Mouse (Mus musculus): ENCODE results near the gene Srsf3. TPM values are rescaled to one million over a fixed set of nuclear protein-coding genes. Genes with fewer than 3 reads are reported as not detected.
"Not testable (repeated sequence)": the region's sequence is repeated elsewhere in the genome, so short reads cannot be mapped to it uniquely, and the experiment has no call there.

Gene Srsf3
- 100 to 1,000 TPM; 124 to 130 TPM for total RNA-seq (2021)
- long read RNA-seq, experiment 1, full-length matches to known transcripts = 142 of 161 reads
- long read RNA-seq, experiment 1, partial matches to known transcripts = 2 of 161 reads
- long read RNA-seq, experiment 1, other reads (novel, unspliced or antisense) = 17 of 161 reads
- long read RNA-seq, experiment 2, transcript Srsf3-202 (6 exons, 2,618 nt) = major isoform, 114 of 127 reads
- long read RNA-seq, experiment 2, partial matches to known transcripts = 2 of 127 reads
- long read RNA-seq, experiment 2, other reads (novel, unspliced or antisense) = 9 of 127 reads

DNA sequence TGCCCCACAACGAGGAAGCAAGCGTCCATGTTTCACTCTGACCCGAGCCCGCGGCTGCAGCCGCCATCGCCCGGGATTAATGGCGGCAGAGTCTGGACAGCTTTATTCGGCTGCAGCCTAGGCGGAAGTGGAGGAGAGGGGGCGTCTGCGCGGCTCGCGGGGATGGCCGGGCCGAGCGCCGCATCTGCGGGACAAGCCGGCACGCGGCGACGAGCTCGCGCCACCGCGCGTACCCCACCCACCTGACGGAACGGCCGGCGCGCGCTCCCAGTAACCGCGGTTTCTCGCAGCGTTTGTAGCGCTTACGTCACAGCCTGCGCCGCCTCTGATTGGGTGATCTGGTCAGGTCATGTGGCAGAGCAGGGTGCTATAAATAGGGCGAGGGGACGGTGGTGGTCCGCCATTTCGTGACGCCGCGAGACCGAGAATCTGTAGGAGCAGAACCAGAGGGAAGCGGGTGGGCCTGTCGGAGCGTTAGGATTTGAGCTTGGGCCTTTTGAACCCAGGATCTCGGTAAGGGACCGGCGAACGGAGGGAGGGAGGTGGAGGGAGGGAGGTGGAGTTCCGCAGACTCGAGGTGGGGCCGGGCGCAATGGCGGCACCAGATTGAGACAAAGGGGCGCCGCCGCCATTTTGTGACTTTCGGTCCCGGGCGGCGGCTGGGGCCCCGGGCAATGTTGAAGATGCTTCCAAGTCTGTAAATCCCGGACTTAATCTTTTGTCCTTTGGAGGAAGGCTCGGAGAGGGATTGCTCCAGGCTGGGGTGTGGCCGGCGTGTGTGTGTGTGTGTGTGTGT lies at the start of gene Srsf3:
Gene Srsf3 (plus strand): TSS at position 355 of the 796 bp plus-strand sequence.
- peak; percentile 99 for DNase-seq (ENCODE audit: low spot score in 2 of 2)

- DNase-seq (ENCODE audit: low spot score in 2 of 2) = no peak
These were observed 47.6 kb upstream of the Srsf3 start for GRCm38 (mm10) chr17:28984724-28985420.

DNA sequence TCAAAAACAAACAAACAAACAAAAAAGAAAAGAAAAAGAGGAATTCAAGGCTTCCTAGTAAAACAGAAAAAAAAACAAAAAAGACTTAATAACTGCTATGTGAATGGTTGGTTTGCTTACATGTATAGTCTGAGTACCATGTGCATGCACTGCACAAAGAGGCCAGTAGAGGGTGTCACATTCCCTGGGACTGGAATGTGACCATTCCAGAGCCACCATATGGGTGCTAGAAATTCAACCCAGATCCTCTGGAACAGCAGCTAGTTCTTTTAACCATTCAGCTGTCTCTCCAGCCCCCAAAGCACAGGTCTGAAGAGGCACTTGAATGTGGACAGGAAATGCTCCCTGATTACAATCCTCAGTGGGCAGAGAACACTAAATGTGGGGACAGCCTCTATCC lies 45.6 kb upstream of the Srsf3 start:
- DNase-seq (ENCODE audit: low spot score in 2 of 2) = no peak

- DNase-seq (ENCODE audit: low spot score in 2 of 2) = peak; percentile 30 to 31
These were observed 44.7 kb upstream of the Srsf3 start for GRCm38 (mm10) chr17:28987713-28988112.

DNA sequence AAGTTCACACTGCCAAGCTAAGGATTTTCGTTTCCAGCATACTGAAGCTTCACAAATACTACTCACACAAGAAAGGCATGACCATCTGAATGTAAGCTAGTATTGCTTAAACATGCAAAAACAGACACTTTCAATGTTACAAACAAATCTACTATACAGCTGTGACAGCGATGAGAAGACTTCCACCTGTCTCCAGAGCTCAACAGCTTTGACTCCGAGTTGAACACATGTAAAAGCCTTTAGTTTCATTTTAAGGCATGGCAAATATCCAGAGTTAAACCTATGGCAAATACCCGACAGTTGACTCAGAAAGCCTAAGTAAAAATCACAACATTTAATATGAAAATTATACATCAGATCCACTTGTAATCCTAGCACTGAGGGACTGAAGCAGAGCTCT lies 44.1 kb upstream of the Srsf3 start:
- DNase-seq (ENCODE audit: low spot score in 2 of 2) = no peak

GRCm38 (mm10) chr17:28988996-28989395 lies 43.4 kb upstream of the Srsf3 start:
- no peak for DNase-seq (ENCODE audit: low spot score in 2 of 2)

GRCm38 (mm10) chr17:28990060-28990459 lies 42.4 kb upstream of the Srsf3 start:
- DNase-seq (ENCODE audit: low spot score in 2 of 2) = no peak

DNA sequence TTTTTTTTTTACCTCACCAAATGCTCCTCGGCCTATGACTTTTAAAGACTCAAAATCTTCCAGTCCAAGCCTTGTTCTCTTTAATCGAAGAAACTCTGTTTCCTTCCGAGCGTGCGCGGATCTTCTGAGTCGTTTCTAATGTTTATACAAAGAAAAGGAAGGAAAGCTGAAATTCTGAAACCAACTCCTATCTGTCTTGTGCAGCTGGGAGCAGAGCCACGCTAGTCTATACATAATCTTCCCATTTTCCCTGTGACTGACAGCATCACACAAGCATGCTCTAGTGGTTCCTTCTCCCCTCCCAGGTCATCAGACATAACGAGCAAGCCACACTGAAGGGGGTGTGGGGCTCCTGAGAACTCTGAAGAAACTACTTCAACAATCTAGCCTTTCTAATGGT lies 41.1 kb upstream of the Srsf3 start:
- DNase-seq (ENCODE audit: low spot score in 2 of 2) = no peak

- peak; percentile 22 to 25 for DNase-seq (ENCODE audit: low spot score in 2 of 2)
These were observed 40.3 kb upstream of the Srsf3 start for GRCm38 (mm10) chr17:28992105-28992504.

GRCm38 (mm10) chr17:28993004-28993403 lies 39.4 kb upstream of the Srsf3 start:
- DNase-seq (ENCODE audit: low spot score in 2 of 2) = not testable (repeated sequence)

DNA sequence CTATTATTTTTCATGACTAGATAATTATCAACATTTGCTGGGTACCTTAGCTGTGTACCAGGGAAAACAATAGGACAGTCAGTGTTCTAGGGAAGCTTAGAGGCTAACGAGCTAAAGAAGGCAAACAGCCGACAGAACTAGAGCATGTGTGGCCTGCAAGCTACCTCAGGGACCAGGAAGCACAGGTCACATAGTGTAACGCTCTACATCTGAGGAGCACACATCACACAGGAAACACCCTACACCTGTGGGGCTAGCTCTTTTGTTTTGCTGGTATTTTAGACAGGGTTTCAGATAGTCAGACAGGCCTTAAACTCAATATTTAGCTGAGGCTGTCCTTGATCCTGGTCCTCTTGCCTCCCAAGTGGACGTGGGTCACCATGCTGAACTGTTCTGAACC lies 37.8 kb upstream of the Srsf3 start:
- DNase-seq (ENCODE audit: low spot score in 2 of 2) = no peak

DNA sequence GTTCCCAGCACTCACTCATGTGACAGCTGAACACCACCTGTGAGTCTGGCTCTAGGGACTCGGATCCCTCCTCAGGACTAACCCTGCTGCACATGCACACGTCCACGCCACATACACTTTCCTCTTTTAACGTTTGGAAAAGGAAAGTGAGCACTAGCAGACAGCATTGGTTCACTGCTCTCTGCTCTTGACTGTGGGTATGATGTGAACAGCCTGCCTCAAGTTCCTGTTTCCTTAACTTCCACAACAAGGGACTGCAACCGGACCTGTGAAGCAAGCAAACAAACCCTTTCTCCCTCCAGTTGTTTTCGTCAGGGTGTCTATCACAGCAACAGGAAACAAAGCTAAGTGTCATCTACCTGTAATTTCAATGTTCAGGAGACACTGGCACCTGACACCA lies 32.0 kb upstream of the Srsf3 start:
- no peak for DNase-seq (ENCODE audit: low spot score in 2 of 2)

DNA sequence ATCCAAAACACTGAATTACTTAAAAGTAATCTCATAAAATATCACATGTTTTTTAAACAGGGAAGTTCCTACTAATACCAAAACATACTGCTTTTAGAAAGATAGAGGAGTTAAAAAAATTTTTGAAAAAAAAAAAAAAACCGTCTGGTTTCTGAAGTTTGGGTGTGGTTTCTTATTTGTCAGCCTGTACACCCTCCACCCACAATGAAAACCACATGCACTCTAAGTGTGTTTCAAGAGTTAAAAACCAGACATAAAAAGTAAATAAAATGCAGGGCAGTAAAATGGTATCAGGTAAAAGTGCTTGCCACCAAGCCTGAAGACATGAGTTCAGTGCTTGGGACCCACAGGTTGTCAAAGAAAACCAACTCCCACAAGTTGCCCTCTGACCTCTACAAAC lies 28.7 kb upstream of the Srsf3 start:
- no peak for DNase-seq (ENCODE audit: low spot score in 2 of 2)

- no peak for DNase-seq (ENCODE audit: low spot score in 2 of 2)
These were observed 27.4 kb upstream of the Srsf3 start for GRCm38 (mm10) chr17:29005002-29005401.

DNA sequence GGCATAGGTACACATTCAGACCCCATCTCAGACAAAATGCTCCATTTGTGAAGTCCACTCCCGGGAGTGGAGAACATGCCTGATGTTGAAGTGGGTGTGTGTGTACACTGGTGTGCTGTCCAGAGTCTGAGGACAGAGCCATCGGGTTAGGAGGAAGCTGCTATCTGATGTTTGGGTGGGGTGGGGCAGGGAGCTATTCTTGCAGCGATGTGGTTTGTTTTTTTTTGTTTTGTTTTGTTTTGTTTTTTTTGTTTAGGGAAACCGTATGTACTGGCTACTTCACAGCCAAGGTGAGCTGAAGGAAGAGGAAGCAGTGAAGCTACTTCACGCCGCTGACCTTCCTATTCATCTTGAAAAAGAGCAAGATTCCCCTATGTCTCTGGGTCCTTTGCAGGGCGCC lies 25.6 kb upstream of the Srsf3 start:
- DNase-seq (ENCODE audit: low spot score in 2 of 2) = no peak

- peak; percentile 11 to 28 for DNase-seq (ENCODE audit: low spot score in 2 of 2)
These were observed 25.2 kb upstream of the Srsf3 start for GRCm38 (mm10) chr17:29007243-29007640.

DNA sequence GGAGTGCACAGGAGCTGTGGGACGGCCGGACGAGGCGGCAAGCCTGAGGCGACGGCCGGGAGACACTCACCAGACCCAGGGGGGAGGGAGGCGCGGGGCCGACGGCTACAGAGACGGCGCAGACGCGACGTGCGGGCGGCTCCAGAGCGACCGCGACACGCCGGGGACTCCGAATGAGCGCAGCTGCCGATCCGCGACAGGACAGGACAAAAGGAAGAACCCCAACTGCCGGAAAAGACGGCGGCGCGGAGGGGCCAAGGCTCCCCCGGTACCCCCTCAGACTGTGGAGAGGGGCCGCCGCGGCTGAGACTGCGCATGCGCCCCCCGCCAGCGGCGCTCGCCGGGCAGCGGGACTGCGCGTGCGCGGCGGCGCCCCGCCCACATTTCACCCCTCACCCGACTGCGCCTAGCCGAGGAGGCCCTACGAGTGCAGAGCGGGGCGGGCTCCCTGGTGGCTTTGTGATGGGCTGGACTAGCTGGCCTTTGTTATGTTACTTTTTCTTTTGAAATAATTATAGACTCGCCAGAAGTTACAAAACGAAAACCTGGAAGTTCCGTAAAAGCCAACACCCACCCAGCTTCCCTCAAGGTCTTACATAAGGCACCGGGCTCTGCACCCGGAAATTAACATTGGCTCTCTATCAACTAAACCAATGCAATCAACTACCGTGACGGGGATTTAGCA lies 24.6 kb upstream of the Srsf3 start, which contains the start of gene Stk38:
Gene Stk38 (minus strand): TSS at position 355 of the 685 bp plus-strand sequence.
- DNase-seq (ENCODE audit: low spot score in 2 of 2) = peak; percentile 84 to 92

- DNase-seq (ENCODE audit: low spot score in 2 of 2) = no peak
These were observed 24.1 kb upstream of the Srsf3 start for GRCm38 (mm10) chr17:29008326-29008650.

DNA sequence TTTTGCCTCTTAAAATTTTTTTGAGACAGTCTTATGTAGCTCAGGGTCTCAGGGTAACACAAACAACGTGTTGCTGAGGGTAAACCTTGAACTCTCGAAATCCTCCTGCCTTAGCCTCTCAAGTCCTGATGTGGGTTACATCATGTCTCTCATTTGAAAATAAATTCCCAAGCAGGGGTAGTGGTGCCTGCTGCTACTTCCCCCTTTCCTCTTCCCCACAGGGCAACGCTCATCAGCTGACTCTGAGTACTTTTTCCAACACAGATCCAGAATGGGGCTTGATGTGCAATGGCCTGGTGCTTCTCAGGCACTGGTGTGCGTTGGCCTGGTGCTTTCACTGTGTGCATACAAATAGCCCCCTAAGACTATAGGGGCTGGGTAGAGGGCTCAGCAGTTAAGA lies 23.2 kb upstream of the Srsf3 start:
- no peak for DNase-seq (ENCODE audit: low spot score in 2 of 2)

DNA sequence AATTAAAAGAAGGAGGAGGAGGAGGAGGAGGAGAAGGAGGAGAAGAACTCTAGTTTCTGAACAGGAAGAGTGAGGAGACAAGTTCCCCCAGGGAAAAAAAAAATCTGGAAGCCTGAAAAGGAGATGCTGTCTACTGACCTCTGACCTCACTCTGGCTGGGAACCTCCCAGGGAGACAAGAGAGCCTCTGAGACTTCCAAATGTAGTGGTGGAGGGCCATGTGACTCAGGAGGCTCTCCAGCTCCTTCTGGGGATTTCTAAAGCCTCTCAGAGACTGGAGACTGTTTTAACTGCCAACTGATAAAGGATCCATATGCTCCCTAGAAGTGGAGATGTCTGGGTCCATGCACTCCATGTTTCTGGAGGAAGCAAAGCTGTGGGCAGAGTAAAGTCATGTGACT lies 18.2 kb upstream of the Srsf3 start:
- DNase-seq (ENCODE audit: low spot score in 2 of 2) = no peak

DNA sequence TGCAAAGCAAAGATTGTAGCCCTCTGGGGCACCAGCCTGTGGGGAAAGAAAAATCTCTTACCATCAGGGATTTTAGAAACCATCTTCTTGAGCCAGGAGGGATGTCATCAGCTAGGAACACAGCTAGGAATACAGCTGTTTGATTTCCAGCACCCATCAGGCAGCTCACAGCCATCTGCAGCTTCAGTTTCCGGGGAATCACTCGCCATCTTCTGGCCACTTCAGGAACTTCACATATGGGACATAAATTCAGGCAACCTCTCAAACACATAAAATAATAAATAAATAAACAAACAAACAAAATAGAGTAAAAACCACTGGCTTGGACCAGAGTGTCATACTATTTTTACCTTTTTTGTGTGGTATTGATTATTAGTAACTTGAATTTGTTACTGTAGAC lies 16.8 kb upstream of the Srsf3 start:
- DNase-seq (ENCODE audit: low spot score in 2 of 2) = no peak

GRCm38 (mm10) chr17:29016705-29017104 lies 15.7 kb upstream of the Srsf3 start:
- DNase-seq (ENCODE audit: low spot score in 2 of 2) = no peak

Data from left cerebral cortex, adult 18-20 months (tissue).